Mouse (Mus musculus) hindbrain, embryonic 11.5 days (tissue): ENCODE measurements around the gene Snx18. TPM values are rescaled to one million over a fixed set of nuclear protein-coding genes. Genes with fewer than 3 reads are reported as not detected.

ENCODE experiments used
- ATAC-seq: fragments of 200-750 bp; cut with Nextera tagmentation; 2 replicates; pipeline ENCODE4 v1.8.0; 2017; ENCODE audit warnings: mild to moderate bottlenecking, moderate TSS enrichment, moderate library complexity; ENCODE audit not compliant: low FRiP score
- DNase-seq: peaks from one replicate; pipeline ENCODE4 v3.0.0-alpha.2; 2015; ENCODE audit warnings: low spot score
- H3K27ac ChIP-seq: fragments of 300-500 bp; sonication (generic); 2 replicates; pipeline ENCODE4 v1.5.1; 2014; ENCODE audit warnings: mild to moderate bottlenecking, low read depth, low read length
- H3K27me3 ChIP-seq: fragments of 300-500 bp; sonication (generic); 2 replicates; pipeline ENCODE4 v1.6.1; 2014; ENCODE audit warnings: mild to moderate bottlenecking, low read length, moderate library complexity, mixed read lengths; ENCODE audit not compliant: control insufficient read depth, insufficient read depth
- H3K36me3 ChIP-seq: fragments of 300-500 bp; sonication (generic); 2 replicates; pipeline ENCODE4 v1.6.1; 2014; ENCODE audit warnings: mild to moderate bottlenecking, low read length, moderate library complexity, mixed read lengths; ENCODE audit not compliant: control insufficient read depth, insufficient read depth
- H3K4me1 ChIP-seq: fragments of 300-500 bp; sonication (generic); replicated peaks from 2 replicates; pipeline ENCODE4 v1.6.1; 2014; ENCODE audit warnings: low read length, mixed read lengths; ENCODE audit not compliant: control insufficient read depth, insufficient read depth
- H3K4me2 ChIP-seq: fragments of 300-500 bp; sonication (generic); replicated peaks from 2 replicates; pipeline ENCODE4 v1.6.1; 2014; ENCODE audit warnings: mild to moderate bottlenecking, low read depth, low read length
- H3K4me3 ChIP-seq: fragments of 300-500 bp; sonication (generic); 2 replicates; pipeline ENCODE4 v1.5.1; 2014; ENCODE audit warnings: low read depth, low read length
- H3K9ac ChIP-seq: fragments of 300-500 bp; sonication (generic); 2 replicates; pipeline ENCODE4 v1.6.1; 2014; ENCODE audit warnings: low read depth, low read length
- H3K9me3 ChIP-seq: fragments of 300-500 bp; sonication (generic); 2 replicates; pipeline ENCODE4 v1.6.1; 2016; ENCODE audit warnings: low read length; ENCODE audit not compliant: control insufficient read depth
- WGBS: fragments of 180-500 bp; shearing (Covaris S2); extraction: QIAGEN DNeasy Blood & Tissue Kit; methylation state at CpG from one replicate; pipeline ENCODE4 v1.1.7; 2014; 5-methylcytosine and 5-hydroxymethylcytosine counted together
- polyA plus RNA-seq: library from polyadenylated mRNA; unstranded; fragments of >200 nt; fragmentation: Nextera tagmentation; extraction: Ambion mirVana; gene quantifications from 2 replicates; pipeline ENCODE4 v1.2.1, GENCODE M21; 2014

Snx18 gene
- polyA plus RNA-seq, 1 experiment from 2014 or later = 22.0 TPM

DNA sequence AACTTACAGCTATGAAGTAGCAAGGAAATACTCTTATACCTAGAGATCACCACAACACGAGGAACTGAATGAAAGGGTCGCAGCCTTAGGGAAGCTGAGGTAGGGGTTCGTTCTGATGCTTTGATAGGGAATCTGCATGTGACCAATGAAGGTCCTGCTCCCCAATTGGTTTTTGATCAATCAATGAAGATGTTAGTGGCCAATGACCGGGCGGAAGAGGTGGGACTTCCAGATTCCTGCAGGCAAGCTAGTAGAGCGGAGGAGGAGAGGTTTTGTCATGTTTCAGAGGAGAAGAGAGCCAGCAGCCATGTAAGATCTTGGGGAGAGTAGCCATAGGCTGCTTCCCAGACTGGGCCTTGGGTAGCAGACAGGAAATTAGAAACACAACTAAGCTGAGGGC lies 33.9 kb downstream of the Snx18 start:
- Histone ChIP-seq H3K27ac (no peak overlapping the region), H3K4me1 (peaks cover 10% of the 10 kb centered on the region), H3K27me3 (no peaks in the 10 kb centered on the region), H3K4me2 (no peak overlapping the region), H3K9ac (no peak overlapping the region), H3K9me3 (no peaks in the 10 kb centered on the region), H3K36me3 (no peaks in the 10 kb centered on the region), H3K4me3 (no peak overlapping the region)
- DNase-seq = no peak
- no peak for ATAC-seq
- 69% methylated on average over 6 of the region's 6 CpGs for WGBS

DNA sequence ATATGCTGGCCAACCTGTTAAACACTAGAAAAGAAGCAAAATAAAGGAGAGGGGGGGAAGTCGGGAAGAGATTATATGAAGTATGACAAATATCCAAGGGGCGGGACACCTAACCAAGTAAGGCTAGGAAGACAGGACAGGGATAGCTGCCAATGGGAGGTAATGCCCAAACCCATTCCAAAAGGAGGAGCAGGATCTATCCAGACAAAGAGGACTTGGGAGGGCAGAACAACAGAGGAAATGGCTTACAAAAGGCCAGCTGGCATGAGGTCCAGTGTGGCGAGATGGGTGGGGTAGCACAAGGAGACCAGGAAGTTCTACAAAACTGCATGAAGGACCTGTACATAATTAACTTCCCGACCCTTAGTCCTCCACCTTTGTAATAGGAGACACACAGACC lies 34.8 kb downstream of the Snx18 start:
- peaks cover 10% of the 10 kb centered on the region for H3K4me1 ChIP-seq
- H3K4me3 ChIP-seq = no peak overlapping the region
- H3K4me2 ChIP-seq = no peak overlapping the region
- H3K36me3 ChIP-seq = no peaks in the 10 kb centered on the region
- 80% methylated on average over 4 of the region's 4 CpGs for WGBS
- H3K27ac ChIP-seq = no peak overlapping the region
- DNase-seq (no peak), ATAC-seq (no peak)
- H3K9me3 ChIP-seq = no peaks in the 10 kb centered on the region
- H3K9ac ChIP-seq = no peak overlapping the region
- H3K27me3 ChIP-seq = no peaks in the 10 kb centered on the region

DNA sequence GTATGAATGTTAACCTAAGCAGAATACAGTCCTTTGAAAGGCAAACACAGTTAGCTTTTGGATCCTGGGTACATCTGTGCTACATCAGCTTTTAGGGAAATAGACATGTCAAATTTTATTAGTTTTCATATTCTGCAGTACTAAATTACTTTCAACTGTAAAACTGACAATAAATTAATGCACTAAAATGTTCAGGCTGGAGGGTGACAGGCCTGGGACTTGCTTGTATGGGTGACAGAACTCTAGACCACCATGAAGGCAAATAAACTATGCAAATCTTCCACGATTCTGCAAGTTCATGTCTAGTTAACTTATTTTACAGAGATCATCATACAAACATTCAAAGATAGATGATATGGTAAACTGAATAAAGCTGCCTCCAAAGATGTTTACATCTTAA lies 36.3 kb downstream of the Snx18 start:
- H3K9ac ChIP-seq = no peak overlapping the region
- no peak for ATAC-seq
- no peaks in the 10 kb centered on the region for H3K9me3 ChIP-seq
- no peaks in the 10 kb centered on the region for H3K36me3 ChIP-seq
- no peak overlapping the region for H3K4me3 ChIP-seq
- no peak for DNase-seq
- H3K27ac ChIP-seq = no peak overlapping the region
- peaks cover 3% of the 10 kb centered on the region; the same call in 1 of the 2 replicates for H3K4me1 ChIP-seq
- no peaks in the 10 kb centered on the region for H3K27me3 ChIP-seq
- H3K4me2 ChIP-seq = no peak overlapping the region
- WGBS = 75% methylated on average over 1 of the region's 1 CpGs

DNA sequence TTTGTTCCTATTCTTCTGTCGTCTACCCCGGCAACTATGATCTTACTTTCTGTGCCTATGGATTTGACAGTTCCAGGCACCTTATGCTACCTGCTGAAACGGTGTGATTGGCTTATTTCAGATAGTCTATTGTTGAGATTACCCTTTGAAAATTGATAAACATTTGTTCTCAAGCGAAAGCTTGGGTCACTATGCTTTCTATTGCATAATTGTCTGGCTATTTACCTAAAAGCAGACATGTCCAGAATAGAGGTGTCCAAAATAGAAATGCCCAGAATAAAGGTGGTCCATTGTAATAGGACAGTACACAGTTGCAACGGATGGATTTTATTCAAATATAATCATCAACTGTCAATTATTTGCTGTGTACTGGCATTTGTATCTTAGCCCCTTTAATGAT lies 36.9 kb downstream of the Snx18 start:
- Histone ChIP-seq H3K4me1 (no peaks in the 10 kb centered on the region), H3K27ac (no peak overlapping the region), H3K27me3 (no peaks in the 10 kb centered on the region), H3K4me3 (no peak overlapping the region), H3K4me2 (no peak overlapping the region), H3K9ac (no peak overlapping the region), H3K36me3 (no peaks in the 10 kb centered on the region), H3K9me3 (no peaks in the 10 kb centered on the region)
- DNase-seq (no peak), ATAC-seq (no peak)
- WGBS = 88% methylated on average over 5 of the region's 5 CpGs

DNA sequence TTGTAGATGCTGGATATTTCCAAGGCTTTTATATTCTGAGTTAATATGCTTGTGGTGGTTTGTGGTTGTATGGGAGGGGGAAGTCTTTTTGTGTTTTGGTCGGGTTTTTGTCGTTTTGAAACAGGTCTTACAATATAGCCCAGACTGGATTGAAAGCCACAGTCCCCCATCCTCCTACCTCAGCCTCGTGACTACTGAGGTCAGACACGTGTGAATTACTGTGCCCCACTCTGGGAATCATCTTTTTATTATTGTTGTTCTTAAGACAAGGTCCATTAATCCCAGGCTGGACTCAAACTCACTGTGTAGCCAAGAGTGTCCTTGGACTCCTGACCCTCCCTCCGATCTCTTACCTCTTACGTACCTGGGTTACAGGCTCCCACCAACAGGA lies 38.0 kb downstream of the Snx18 start:
- DNase-seq = no peak
- no peak overlapping the region for H3K4me3 ChIP-seq
- H3K4me1 ChIP-seq = no peaks in the 10 kb centered on the region
- no peak overlapping the region for H3K27ac ChIP-seq
- H3K9ac ChIP-seq = no peak overlapping the region
- no peaks in the 10 kb centered on the region for H3K36me3 ChIP-seq
- no peak for ATAC-seq
- no peaks in the 10 kb centered on the region for H3K27me3 ChIP-seq
- H3K9me3 ChIP-seq = no peaks in the 10 kb centered on the region
- 77% methylated on average over 6 of the region's 6 CpGs for WGBS
- H3K4me2 ChIP-seq = no peak overlapping the region

DNA sequence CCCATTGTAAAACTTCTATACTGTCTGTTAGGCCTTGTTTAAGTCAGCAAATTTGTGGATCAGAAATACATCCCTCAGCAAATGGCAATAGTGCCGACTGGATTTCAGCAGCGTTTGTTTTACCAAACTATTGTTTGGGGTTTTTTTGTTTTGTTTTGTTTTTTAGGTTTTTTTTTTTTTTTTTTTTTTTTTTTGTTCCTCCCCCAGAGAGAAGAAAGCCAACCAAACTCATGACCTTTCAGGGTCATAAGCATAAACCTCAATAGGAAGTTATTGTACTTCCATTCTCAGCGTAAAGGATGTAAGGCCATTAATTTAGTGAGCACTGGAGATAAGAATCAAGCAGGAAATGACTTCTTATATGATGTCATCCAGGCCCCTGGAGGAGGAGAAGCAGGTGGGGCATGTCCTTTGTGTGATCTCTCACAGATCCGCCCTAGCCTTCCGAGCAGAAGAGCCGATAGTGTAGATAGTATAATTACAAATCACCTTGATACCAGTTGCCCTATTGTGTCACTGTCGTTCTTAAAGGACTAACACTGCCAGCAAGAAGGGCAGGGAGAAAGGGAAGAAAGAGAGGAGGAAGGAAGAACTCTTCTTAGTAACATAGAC lies 38.5 kb downstream of the Snx18 start:
- no peaks in the 10 kb centered on the region for H3K9me3 ChIP-seq
- H3K36me3 ChIP-seq = no peaks in the 10 kb centered on the region
- no peak for DNase-seq
- WGBS = 55% methylated on average over 7 of the region's 7 CpGs
- H3K4me3 ChIP-seq = no peak overlapping the region
- H3K4me2 ChIP-seq = no peak overlapping the region
- no peak overlapping the region for H3K27ac ChIP-seq
- no peak overlapping the region for H3K9ac ChIP-seq
- no peaks in the 10 kb centered on the region for H3K4me1 ChIP-seq
- ATAC-seq = no peak
- no peaks in the 10 kb centered on the region for H3K27me3 ChIP-seq

DNA sequence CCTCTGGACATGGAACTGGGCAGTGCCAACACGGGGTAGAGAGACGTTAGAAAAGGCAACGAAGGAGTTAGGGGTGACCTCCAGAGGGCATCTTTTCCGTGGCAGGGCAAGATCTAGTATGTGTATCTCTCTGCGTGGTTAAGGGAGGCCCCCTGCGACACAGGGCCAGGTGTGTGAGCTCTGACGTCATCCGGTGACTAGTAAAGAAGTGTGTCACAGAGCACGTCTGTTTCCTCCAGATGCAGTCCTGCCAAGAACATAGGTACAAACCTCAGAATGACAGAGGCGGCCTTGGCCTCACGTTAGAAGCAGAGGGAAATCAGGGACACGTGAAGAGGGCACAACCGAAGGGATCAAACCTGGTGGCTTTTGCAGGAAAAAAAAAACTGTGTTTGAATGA lies 44.1 kb downstream of the Snx18 start:
- ATAC-seq = no peak
- DNase-seq = no peak

DNA sequence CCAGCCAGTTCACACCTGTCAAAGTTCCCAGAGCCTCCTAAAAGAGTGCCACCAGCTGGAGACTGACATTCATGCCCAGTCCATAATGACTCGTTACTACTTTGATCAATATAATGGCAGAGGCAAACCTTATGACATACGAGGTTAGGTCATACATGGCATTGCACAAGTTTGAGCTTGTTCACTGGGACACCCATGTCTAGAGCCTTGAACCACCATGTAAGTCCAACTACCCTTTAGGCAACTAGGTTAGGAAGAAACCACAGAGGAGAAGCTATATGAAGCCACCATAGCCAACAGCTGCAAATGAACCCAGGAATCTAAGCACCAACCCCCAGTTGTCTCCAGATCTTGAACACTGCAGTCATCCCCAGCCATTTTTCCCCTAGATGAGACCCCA lies 45.0 kb downstream of the Snx18 start:
- Histone ChIP-seq H3K27me3 (no peaks in the 10 kb centered on the region), H3K4me1 (no peaks in the 10 kb centered on the region), H3K36me3 (no peaks in the 10 kb centered on the region), H3K9me3 (no peaks in the 10 kb centered on the region), H3K4me3 (no peak overlapping the region), H3K27ac (no peak overlapping the region), H3K4me2 (no peak overlapping the region), H3K9ac (no peak overlapping the region)
- WGBS = 96% methylated on average over 2 of the region's 2 CpGs
- DNase-seq (no peak), ATAC-seq (no peak)

More for the DNA sequence above, 44.1 kb downstream of the Snx18 start:
- Histone ChIP-seq H3K4me3 (no peak overlapping the region), H3K9ac (no peak overlapping the region), H3K4me1 (no peaks in the 10 kb centered on the region), H3K36me3 (no peaks in the 10 kb centered on the region), H3K9me3 (no peaks in the 10 kb centered on the region), H3K27me3 (no peaks in the 10 kb centered on the region), H3K4me2 (no peak overlapping the region), H3K27ac (no peak overlapping the region)
- 91% methylated on average over 13 of the region's 13 CpGs for WGBS

DNA sequence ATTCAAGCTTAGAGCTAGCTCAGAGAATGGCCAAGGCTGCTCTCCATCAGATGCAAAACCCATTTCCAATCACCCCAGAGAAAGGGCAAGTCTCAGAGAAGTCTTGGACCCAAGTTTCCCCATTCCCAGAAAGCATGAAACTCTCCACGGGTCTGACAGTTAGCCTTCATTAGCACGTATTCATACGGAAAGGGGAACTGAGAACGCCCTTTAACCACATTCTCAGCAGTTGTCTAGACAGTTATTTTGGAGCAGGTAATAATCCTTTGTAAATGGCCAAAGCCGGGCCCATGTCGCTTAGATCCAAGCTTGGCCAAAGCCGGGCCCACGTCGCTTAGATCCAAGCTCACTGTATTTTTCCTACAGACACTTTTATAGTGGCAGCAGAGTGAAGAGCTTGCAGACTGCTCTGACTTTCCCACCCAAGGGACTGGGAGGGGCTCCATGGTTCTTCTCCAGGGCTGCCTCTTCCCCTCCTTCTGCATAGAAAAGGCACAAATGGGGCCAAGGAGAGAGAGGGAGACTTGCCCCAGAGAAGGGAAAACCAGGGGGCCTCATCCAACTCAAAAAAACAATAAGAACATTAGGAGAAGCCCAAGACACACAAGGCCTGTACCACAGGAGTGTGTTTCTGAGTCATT lies 46.2 kb downstream of the Snx18 start:
- Histone ChIP-seq H3K4me1 (no peaks in the 10 kb centered on the region), H3K9me3 (no peaks in the 10 kb centered on the region), H3K9ac (no peak overlapping the region), H3K4me2 (no peak overlapping the region), H3K27ac (no peak overlapping the region), H3K4me3 (no peak overlapping the region), H3K27me3 (no peaks in the 10 kb centered on the region), H3K36me3 (no peaks in the 10 kb centered on the region)
- no peak for DNase-seq
- WGBS = 85% methylated on average over 9 of the region's 9 CpGs
- ATAC-seq = no peak
